Mouse (Mus musculus) kidney, embryonic 14.5 days (tissue): ENCODE measurements around the gene Bpi. TPM values are rescaled to one million over a fixed set of nuclear protein-coding genes. Genes with fewer than 3 reads are reported as not detected.

ENCODE experiments used
- ATAC-seq: fragments of 200-750 bp; cut with Nextera tagmentation; 2 replicates; pipeline ENCODE4 v1.8.0; 2017; ENCODE audit warnings: moderate number of reproducible peaks, mild to moderate bottlenecking, moderate TSS enrichment, moderate library complexity; ENCODE audit not compliant: low FRiP score, low TSS enrichment
- H3K27ac ChIP-seq: fragments of 300-500 bp; sonication (generic); 2 replicates; pipeline ENCODE4 v1.5.1; 2014; ENCODE audit warnings: low read depth, mild to moderate bottlenecking, low read length, moderate library complexity, mixed read lengths
- H3K27me3 ChIP-seq: fragments of 300-500 bp; sonication (generic); 2 replicates; pipeline ENCODE4 v1.6.1; 2014; ENCODE audit warnings: mild to moderate bottlenecking, low read length; ENCODE audit not compliant: control insufficient read depth, insufficient read depth
- H3K36me3 ChIP-seq: fragments of 300-500 bp; sonication (generic); 2 replicates; pipeline ENCODE4 v1.6.1; 2014; ENCODE audit warnings: low read length, mixed read lengths; ENCODE audit not compliant: control insufficient read depth, insufficient read depth
- H3K4me1 ChIP-seq: fragments of 300-500 bp; sonication (generic); 2 replicates; pipeline ENCODE4 v1.6.1; 2014; ENCODE audit warnings: low read length, mixed read lengths; ENCODE audit not compliant: control insufficient read depth, insufficient read depth
- H3K4me2 ChIP-seq: fragments of 300-500 bp; sonication (generic); replicated peaks from 2 replicates; pipeline ENCODE4 v1.6.1; 2014; ENCODE audit warnings: low read depth, mild to moderate bottlenecking, low read length
- H3K4me3 ChIP-seq: fragments of 300-500 bp; sonication (generic); 2 replicates; pipeline ENCODE4 v1.5.1; 2014; ENCODE audit warnings: mild to moderate bottlenecking, low read length
- H3K9ac ChIP-seq: fragments of 300-500 bp; sonication (generic); 2 replicates; pipeline ENCODE4 v1.6.1; 2014; ENCODE audit warnings: low read depth, mild to moderate bottlenecking, low read length, moderate library complexity
- H3K9me3 ChIP-seq: fragments of 300-500 bp; sonication (generic); 2 replicates; pipeline ENCODE4 v1.6.1; 2016; ENCODE audit warnings: low read length; ENCODE audit not compliant: control insufficient read depth
- WGBS: fragments of 180-500 bp; shearing (Covaris S2); extraction: QIAGEN DNeasy Blood & Tissue Kit; methylation state at CpG from one replicate; pipeline ENCODE4 v1.1.7; 2014; 5-methylcytosine and 5-hydroxymethylcytosine counted together
- polyA plus RNA-seq: library from polyadenylated mRNA; unstranded; fragments of >200 nt; fragmentation: Nextera tagmentation; extraction: Ambion mirVana; gene quantifications from 2 replicates; pipeline ENCODE4 v1.2.1, GENCODE M21; 2014

Gene Bpi
- polyA plus RNA-seq, 1 experiment from 2014 or later, result 0.19 TPM

DNA sequence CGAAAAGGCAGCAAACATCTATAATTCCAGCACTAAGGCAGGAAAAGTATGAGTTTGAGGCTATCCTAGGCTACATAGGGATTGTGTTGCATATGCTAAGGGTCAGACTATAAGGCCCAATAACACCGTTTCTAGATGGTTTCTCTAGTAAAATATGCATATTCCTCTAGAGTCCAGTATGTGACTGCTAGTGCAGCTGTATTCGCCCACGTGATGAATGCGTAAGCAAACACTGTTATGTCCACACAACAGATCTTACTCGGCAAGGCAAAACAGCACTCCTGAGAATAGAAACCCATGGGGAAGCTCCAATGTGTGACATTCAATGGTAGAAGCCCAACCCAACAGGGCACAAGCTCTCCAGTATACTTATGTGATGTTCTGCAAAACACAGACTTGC is 10.0 kb upstream of the Bpi start:
- no peak for ATAC-seq
- Histone ChIP-seq H3K4me3 (no peak overlapping the region), H3K4me1 (0 out of 2 replicates have a peak, but pooled peaks cover 6% of the 10 kb centered on the region), H3K36me3 (no peaks in the 10 kb centered on the region), H3K9me3 (no peaks in the 10 kb centered on the region), H3K27ac (no peak overlapping the region), H3K27me3 (no peaks in the 10 kb centered on the region), H3K4me2 (no peak overlapping the region), H3K9ac (no peak overlapping the region)
- 86% methylated on average over 6 of the region's 6 CpGs for WGBS

GRCm38 (mm10) chr2:158248318-158248717 is 9.6 kb upstream of the Bpi start:
- Histone ChIP-seq H3K27me3 (no peaks in the 10 kb centered on the region), H3K36me3 (no peaks in the 10 kb centered on the region), H3K4me1 (0 out of 2 replicates have a peak, but pooled peaks cover 5% of the 10 kb centered on the region), H3K9ac (no peak overlapping the region), H3K4me3 (no peak overlapping the region), H3K4me2 (no peak overlapping the region), H3K9me3 (no peaks in the 10 kb centered on the region), H3K27ac (no peak overlapping the region)
- 53% methylated on average over 7 of the region's 7 CpGs for WGBS
- ATAC-seq, result no peak

GRCm38 (mm10) chr2:158250558-158250957 is 7.3 kb upstream of the Bpi start:
- H3K4me2 ChIP-seq, result no peak overlapping the region
- no peaks in the 10 kb centered on the region for H3K36me3 ChIP-seq
- H3K4me1 ChIP-seq, result no peaks in the 10 kb centered on the region
- H3K4me3 ChIP-seq, result no peak overlapping the region
- H3K27ac ChIP-seq, result no peak overlapping the region
- no peak overlapping the region for H3K9ac ChIP-seq
- WGBS, result 77% methylated on average over 4 of the region's 4 CpGs
- H3K9me3 ChIP-seq, result no peaks in the 10 kb centered on the region
- ATAC-seq, result no peak
- no peaks in the 10 kb centered on the region for H3K27me3 ChIP-seq

DNA sequence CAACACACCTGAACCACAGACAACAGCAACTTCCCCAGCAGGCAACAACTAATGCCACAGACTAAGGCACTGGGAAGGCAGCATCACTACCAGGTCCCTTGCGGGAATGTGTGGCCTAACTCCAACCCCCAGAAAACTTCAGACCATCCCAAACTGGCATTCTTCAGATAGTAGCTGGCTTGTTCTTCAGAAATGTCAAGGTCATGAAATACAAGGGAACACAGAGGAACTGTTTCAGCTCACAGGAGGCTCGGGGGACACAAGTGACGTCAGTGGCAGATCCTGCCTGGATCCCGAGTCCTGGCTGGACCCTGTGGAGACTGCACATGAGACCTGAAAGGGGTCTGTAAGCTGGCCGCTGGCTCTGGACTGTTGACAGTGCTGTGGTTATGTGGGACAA is 4.1 kb upstream of the Bpi start:
- peaks cover 19% of the 10 kb centered on the region for H3K4me1 ChIP-seq
- H3K36me3 ChIP-seq, result no peaks in the 10 kb centered on the region
- ATAC-seq, result no peak
- H3K27me3 ChIP-seq, result no peaks in the 10 kb centered on the region
- WGBS, result 77% methylated on average over 5 of the region's 5 CpGs
- no peak overlapping the region for H3K9ac ChIP-seq
- H3K9me3 ChIP-seq, result no peaks in the 10 kb centered on the region
- no peak overlapping the region for H3K4me2 ChIP-seq
- H3K27ac ChIP-seq, result no peak overlapping the region
- no peak overlapping the region for H3K4me3 ChIP-seq

DNA sequence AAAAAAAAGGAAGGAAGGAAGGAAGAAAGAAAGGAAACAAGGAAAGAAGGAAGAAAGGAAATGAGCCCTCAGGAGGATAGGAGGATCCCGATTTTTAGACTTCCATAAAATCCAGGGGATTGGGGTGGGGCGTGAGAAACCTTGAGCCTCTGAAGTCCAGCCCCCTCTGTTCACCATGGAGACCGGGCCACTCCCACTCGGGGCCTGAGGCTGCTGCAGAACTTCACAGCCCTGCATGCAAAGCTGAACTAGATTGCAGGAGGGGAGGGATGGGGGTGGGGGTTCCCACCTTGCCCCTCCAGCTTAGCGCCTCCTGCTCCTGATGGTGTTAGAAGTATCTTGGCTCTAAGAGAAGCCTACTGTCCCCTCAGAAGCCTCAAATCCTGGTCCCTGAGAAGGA is 1.0 kb upstream of the Bpi start:
- no peak for ATAC-seq
- H3K4me3 ChIP-seq, result no peak overlapping the region
- H3K4me2 ChIP-seq, result no peak overlapping the region; the same call in 1 of the 2 replicates
- no peak overlapping the region; the same call in 1 of the 2 replicates for H3K27ac ChIP-seq
- H3K9me3 ChIP-seq, result no peaks in the 10 kb centered on the region
- no peaks in the 10 kb centered on the region for H3K27me3 ChIP-seq
- peaks cover 19% of the 10 kb centered on the region for H3K4me1 ChIP-seq
- WGBS, result 3% methylated on average over 5 of the region's 5 CpGs
- H3K9ac ChIP-seq, result no peak overlapping the region
- H3K36me3 ChIP-seq, result no peaks in the 10 kb centered on the region

GRCm38 (mm10) chr2:158258781-158259180 is 887 bp downstream of the Bpi start:
- Histone ChIP-seq H3K4me1 (peaks cover 19% of the 10 kb centered on the region), H3K36me3 (no peaks in the 10 kb centered on the region), H3K27me3 (no peaks in the 10 kb centered on the region), H3K27ac (no peak overlapping the region), H3K9ac (no peak overlapping the region), H3K4me2 (0 out of 2 replicates have a peak overlapping the region, but pooled peaks have one; percentile 4), H3K9me3 (no peaks in the 10 kb centered on the region), H3K4me3 (peak overlapping the region; percentile 5; the same call in 1 of the 2 replicates)
- peak; percentile 74 for ATAC-seq
- WGBS, result 17% methylated on average over 12 of the region's 12 CpGs

GRCm38 (mm10) chr2:158259498-158259897 is 1.6 kb downstream of the Bpi start:
- Histone ChIP-seq H3K9ac (no peak overlapping the region), H3K4me3 (no peak overlapping the region), H3K9me3 (no peaks in the 10 kb centered on the region), H3K4me1 (peaks cover 19% of the 10 kb centered on the region), H3K36me3 (no peaks in the 10 kb centered on the region), H3K4me2 (no peak overlapping the region), H3K27me3 (no peaks in the 10 kb centered on the region), H3K27ac (no peak overlapping the region)
- ATAC-seq, result no peak
- WGBS, result 80% methylated on average over 8 of the region's 8 CpGs

GRCm38 (mm10) chr2:158264877-158265276 is 7.0 kb downstream of the Bpi start:
- Histone ChIP-seq H3K27ac (no peak overlapping the region), H3K27me3 (no peaks in the 10 kb centered on the region), H3K4me3 (no peak overlapping the region), H3K4me2 (no peak overlapping the region), H3K4me1 (no peaks in the 10 kb centered on the region), H3K9me3 (no peaks in the 10 kb centered on the region), H3K36me3 (no peaks in the 10 kb centered on the region), H3K9ac (no peak overlapping the region)
- no peak for ATAC-seq
- WGBS, result 76% methylated on average over 3 of the region's 3 CpGs

- H3K27me3 ChIP-seq, result no peaks in the 10 kb centered on the region
- no peak overlapping the region for H3K4me2 ChIP-seq
- no peaks in the 10 kb centered on the region for H3K36me3 ChIP-seq
- 76% methylated on average over 8 of the region's 8 CpGs for WGBS
- ATAC-seq, result no peak
- H3K4me3 ChIP-seq, result no peak overlapping the region
- peaks cover 8% of the 10 kb centered on the region; the same call in 1 of the 2 replicates for H3K4me1 ChIP-seq
- H3K9ac ChIP-seq, result no peak overlapping the region
- no peak overlapping the region for H3K27ac ChIP-seq
- H3K9me3 ChIP-seq, result no peaks in the 10 kb centered on the region
Measured at GRCm38 (mm10) chr2:158270017-158270416, 12.1 kb downstream of the Bpi start.
